Mouse (Mus musculus): ENCODE measurements at regions not wholly inside any gene's neighbourhood (a gene's known extent, or its start where the extent isn't known, plus 50 kb on each side); places are given as distances from the start of the nearest gene placed in this dataset.

GRCm38 (mm10) chr3:33306169-33306568, 163.1 kb upstream of the Pex5l start:
- no peak for DNase-seq (ENCODE audit: extremely low spot score in 1 of 2, low spot score in 1 of 2)

GRCm38 (mm10) chr3:33305756-33306155, 162.7 kb upstream of the Pex5l start:
- no peak for DNase-seq (ENCODE audit: extremely low spot score in 1 of 2, low spot score in 1 of 2)

GRCm38 (mm10) chr3:33262797-33263196, 119.8 kb upstream of the Pex5l start:
- no peak for DNase-seq (ENCODE audit: extremely low spot score in 1 of 2, low spot score in 1 of 2)

GRCm38 (mm10) chr3:33219271-33220065, 76.4 kb upstream of the Pex5l start:
- DNase-seq (ENCODE audit: extremely low spot score in 1 of 2, low spot score in 1 of 2), result no peak

GRCm38 (mm10) chr3:33218291-33218690, 75.2 kb upstream of the Pex5l start:
- DNase-seq (ENCODE audit: extremely low spot score in 1 of 2, low spot score in 1 of 2), result no peak

GRCm38 (mm10) chr3:33217360-33218034, 74.5 kb upstream of the Pex5l start:
- DNase-seq (ENCODE audit: extremely low spot score in 1 of 2, low spot score in 1 of 2), result peak in 1 of 2 experiments; percentile 4

GRCm38 (mm10) chr3:33211224-33211817, 68.3 kb upstream of the Pex5l start:
- no peak for DNase-seq (ENCODE audit: extremely low spot score in 1 of 2, low spot score in 1 of 2)

Small RNA genes lying in the stretch of these regions (microRNA-seq; reads per million reads assigned to microRNA genes)
- gene Gm27974, result 0 reads per million in 2 experiments
